Mouse (Mus musculus) gastrocnemius, adult 2 months (tissue): ENCODE measurements around the gene Gabpb2. TPM values are rescaled to one million over a fixed set of nuclear protein-coding genes. Genes with fewer than 3 reads are reported as not detected.

Source experiments
- DNase-seq: peaks from one replicate; pipeline ENCODE4 v3.0.0; 2022
- H3K27ac ChIP-seq: fragments of 200-600 bp; 2 replicates; pipeline ENCODE4 v1.8.1; 2022; ENCODE audit warnings: mild to moderate bottlenecking
- H3K4me3 ChIP-seq: fragments of 200-600 bp; 2 replicates; pipeline ENCODE4 v1.8.1; 2022; ENCODE audit warnings: mild to moderate bottlenecking, moderate library complexity
- CTCF ChIP-seq: fragments of 200-600 bp; IDR thresholded peaks from 2 replicates; pipeline ENCODE4 v1.8.1; 2022; ENCODE audit warnings: antibody characterized with exemption, mild to moderate bottlenecking, moderate library complexity
- intact Hi-C: fragments of 180-260 bp; cut with DNase I; formaldehyde crosslinking; loops from one replicate; pipeline ENCODE4 v1.15.1; 2025
- total RNA-seq, 2 experiments: library from RNA; stranded (reverse); gene quantifications; 2 replicates each; pipeline ENCODE4 v1.2.3; 2021

Gabpb2 gene
- total RNA-seq, 2 experiments from 2014 or later: 9.1 to 12.0 TPM

GRCm38 (mm10) chr3:95176500-95176899 lies 41.2 kb downstream of the Gabpb2 start:
- intact Hi-C loops: no loop called here
- no peak for TF ChIP-seq CTCF
- no peak for DNase-seq
- H3K4me3 ChIP-seq: no peak overlapping the region
- no peak overlapping the region for H3K27ac ChIP-seq

DNA sequence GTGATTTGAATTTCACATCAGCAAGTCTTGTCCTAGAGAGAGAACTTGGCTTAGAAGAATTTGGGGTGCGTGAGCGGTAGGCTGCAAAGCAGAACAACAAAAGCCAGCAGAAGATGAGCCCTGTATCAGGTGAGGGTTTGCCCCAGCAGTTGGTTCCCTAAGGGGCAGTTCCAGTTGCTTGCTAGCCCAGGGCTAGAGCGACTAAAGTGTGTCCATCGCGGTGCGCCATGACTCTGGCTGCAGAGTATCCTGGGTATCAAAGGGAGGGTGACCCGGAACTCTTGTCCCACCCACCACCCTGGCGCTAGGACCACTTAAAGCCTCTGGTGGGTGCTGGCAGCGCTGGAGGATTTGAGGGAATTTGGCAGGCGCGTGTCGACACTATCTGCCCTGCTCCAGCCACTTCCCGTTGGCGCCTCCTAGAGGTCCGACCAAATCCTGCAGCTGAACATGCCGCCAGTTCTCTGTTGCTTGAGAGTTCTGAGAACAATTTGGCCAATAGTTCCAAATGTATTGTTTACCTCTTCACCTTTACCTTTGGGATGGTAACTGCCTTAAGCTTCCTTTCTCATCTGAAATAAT lies 43.6 kb downstream of the Gabpb2 start:
- Histone ChIP-seq H3K27ac (peak overlapping the region; percentile 73), H3K4me3 (peak overlapping the region; percentile 61)
- peak; percentile 92 for DNase-seq
- intact Hi-C loops: loop anchor here (1.0 kb wide), 1 partner anchor 32 kb away; the partner anchor contains the start of gene Tnfaip8l2
- TF ChIP-seq CTCF: peak; percentile 96

DNA sequence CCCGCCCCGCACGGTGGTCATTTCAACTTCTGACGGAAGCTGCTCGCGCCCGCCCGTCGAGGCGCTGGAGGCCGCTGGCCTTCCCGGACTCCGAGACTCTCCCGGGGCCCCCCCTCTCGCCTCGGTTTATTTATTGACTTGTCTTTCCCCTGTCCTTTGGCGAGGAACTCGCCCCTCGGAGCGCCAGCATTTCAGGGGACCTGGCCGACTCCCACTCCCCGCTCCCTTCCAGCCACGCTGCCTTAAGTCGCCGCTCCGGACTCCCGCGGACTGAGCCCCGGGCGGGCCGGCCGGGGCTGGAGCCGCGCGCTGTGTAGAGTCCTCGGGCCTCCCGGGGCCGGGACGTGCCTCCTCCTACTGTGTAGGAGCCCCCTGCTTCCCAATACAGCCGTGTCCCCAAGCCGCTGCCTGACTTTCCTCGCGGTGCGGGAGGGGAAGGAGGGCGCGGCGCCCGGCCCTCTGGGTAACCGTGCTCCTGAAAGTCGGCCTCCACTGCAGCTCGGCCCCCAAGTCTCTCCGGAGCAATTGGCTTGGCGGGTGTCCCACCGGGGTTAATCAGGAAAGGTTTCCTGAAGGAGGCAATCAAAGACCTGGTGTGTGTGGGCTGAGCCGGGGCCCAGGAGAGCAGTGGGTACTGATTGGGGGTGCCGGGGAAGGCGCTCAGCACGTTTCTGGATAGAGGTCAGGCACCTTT lies 44.3 kb downstream of the Gabpb2 start:
- TF ChIP-seq CTCF: no peak
- Histone ChIP-seq H3K4me3 (peak overlapping the region; percentile 61), H3K27ac (peak overlapping the region; percentile 73)
- intact Hi-C loops: no loop called here
- peak; percentile 63 for DNase-seq

- H3K27ac ChIP-seq: peak overlapping the region; percentile 73
- DNase-seq: peak; percentile 42
- intact Hi-C loops: no loop called here
- no peak for TF ChIP-seq CTCF
- peak overlapping the region; percentile 61 for H3K4me3 ChIP-seq
These were observed 45.0 kb downstream of the Gabpb2 start for GRCm38 (mm10) chr3:95172526-95173255.

DNA sequence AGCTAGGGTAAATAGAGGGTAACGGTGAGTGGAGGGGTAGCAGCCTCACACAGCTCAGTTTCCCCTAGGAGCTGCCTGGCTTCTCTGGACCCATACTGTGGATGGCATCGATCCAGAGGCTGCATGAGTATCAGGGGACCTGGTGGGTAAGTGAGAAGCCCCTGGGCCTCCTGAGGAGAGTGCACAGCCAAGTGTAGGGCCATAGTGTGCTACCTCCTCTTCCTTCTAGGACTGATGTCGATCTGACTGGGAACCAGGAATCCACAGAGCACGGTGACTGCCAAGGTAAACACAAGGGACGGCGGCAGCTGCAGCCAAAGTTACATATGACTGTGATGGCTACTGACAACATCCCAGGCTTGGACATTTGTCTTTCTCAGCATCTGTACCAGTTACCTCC lies 46.6 kb downstream of the Gabpb2 start:
- intact Hi-C loops: no loop called here
- DNase-seq: peak; percentile 27
- TF ChIP-seq CTCF: no peak
- Histone ChIP-seq H3K4me3 (no peak overlapping the region), H3K27ac (peak overlapping the region; percentile 31; the same call in 1 of the 2 replicates)

DNA sequence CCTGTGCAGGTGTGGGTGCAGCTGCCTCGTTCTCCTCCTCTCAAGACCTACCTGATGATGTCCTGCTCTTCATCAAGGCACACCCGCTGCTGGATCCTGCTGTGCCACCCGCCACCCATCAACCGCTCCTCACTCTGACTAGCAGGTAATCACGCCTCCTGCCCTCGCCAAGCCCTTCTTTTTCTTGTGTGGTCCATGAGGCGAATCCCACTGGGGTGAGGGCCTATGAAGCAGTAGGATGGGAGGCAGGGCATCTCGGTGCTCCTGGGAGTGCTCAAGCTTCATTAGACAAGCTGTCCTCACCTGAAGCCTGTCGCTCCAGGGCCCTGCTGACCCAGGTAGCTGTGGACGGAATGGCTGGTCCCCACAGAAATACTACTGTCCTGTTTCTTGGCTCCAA lies 47.7 kb downstream of the Gabpb2 start:
- no peak for DNase-seq
- Histone ChIP-seq H3K27ac (0 out of 2 replicates have a peak overlapping the region, but pooled peaks have one; percentile 12), H3K4me3 (no peak overlapping the region)
- intact Hi-C loops: no loop called here
- TF ChIP-seq CTCF: no peak

- Histone ChIP-seq H3K27ac (peak overlapping the region; percentile 94), H3K4me3 (peak overlapping the region; percentile 98)
- intact Hi-C loops: loop anchor here (5.0 kb wide), 1 partner anchor 52 kb away; the partner anchor contains the start of gene Gabpb2
- no peak for TF ChIP-seq CTCF
- DNase-seq: no peak
These were observed 52.9 kb downstream of the Gabpb2 start for GRCm38 (mm10) chr3:95164840-95165239.

GRCm38 (mm10) chr3:95164256-95164550 lies 53.5 kb downstream of the Gabpb2 start:
- Histone ChIP-seq H3K4me3 (peak overlapping the region; percentile 98), H3K27ac (peak overlapping the region; percentile 94)
- DNase-seq: no peak
- intact Hi-C loops: loop anchor here (5.0 kb wide), 1 partner anchor 53 kb away; the partner anchor contains the start of gene Gabpb2
- TF ChIP-seq CTCF: no peak

DNA sequence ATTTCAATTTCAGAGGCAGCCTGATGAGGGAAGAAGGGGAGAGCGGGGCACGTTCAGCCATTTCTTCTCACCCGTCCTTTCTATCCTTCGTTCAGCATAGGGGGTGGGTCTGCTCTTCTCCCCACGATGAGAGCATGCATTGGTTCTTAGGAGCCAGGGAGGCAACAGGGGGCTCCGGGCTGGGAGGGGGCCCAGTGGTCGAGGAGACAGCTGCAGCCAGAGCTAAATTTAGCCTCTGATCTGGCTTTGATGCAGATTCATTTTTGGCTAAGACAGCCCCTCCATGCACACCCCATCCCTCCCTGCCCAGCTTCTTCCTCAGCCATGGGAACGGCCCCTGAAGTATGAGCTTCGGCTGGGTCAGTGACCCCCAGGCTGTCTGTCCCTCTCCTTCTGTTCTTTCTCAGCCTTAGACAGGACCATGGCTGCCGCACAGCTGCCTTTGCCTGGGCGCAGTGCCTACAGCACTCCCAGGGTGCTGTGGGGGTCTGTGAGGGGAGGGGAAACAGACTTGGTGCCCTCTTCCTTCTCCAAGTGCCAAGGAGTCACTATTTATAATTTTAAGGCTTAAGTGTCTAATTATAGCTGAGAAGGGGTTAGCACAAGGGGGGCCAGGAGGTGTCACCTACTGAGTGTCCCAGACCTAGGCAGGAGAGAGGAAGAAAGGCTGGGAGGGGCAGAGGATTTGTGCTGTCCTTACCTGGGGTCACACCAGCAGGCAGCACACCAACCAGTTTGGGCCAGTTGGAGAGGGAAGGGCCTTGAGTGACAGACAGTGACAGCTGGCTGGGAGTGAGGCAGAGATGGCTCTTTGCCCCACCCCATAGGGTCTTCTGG lies 54.1 kb downstream of the Gabpb2 start:
- intact Hi-C loops: loop anchor here (5.0 kb wide), 1 partner anchor 54 kb away; the partner anchor contains the start of gene Gabpb2
- Histone ChIP-seq H3K4me3 (peak overlapping the region; percentile 98), H3K27ac (peak overlapping the region; percentile 94)
- peak; percentile 94 for DNase-seq
- TF ChIP-seq CTCF: no peak

DNA sequence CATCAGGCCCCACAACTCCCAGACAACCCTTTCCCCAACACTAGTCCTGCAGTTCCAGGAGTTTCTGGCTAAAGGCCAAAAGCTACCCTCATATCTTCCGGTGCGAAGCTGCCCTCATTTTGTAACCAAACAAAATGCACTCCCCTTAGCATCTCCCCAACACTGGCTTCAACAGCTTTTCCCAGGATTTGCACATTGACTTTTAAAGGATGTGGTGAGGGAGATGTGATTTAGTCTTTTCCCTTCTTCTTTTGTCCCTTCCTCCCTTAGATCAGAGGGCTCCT lies 55.4 kb downstream of the Gabpb2 start:
- intact Hi-C loops: loop anchor here (5.0 kb wide), 1 partner anchor 55 kb away; the partner anchor contains the start of gene Gabpb2
- peak overlapping the region; percentile 98 for H3K4me3 ChIP-seq
- DNase-seq: no peak
- peak overlapping the region; percentile 94 for H3K27ac ChIP-seq
- TF ChIP-seq CTCF: no peak

DNA sequence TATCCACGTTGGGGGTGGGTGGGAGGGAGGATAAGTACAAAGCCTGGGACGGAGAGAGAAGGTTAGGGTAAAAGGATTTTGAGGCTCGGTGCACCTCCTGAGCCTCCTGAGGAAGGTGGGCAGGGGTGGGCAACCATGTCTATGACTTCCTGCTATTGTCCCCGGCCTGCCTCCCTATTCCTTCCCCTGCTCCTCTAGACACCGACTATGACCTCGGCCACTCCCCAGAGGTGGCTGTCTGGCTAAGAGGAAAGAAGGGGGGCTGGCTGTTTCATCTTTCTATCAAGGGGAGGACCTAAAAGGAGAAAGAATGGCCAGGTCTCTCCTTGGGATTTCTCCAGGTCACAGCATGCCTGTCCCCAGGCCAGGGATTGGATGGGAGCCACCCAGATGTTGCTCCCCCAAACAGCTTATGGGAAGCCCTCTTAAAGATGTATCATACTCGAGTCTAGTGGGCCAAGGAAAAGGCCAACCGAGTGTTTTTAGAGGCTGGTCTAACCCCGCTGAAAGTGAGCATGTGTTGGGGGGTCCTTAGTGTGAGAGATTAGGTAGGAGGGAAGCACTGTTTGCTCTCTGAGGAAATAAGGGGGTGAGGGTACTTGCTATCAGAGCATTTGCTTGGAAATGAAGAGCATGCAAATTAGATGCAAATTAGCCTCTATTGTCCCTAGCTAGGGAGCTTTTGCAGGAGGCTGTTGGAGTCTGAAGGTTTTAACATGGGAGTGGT lies 55.9 kb downstream of the Gabpb2 start:
- intact Hi-C loops: loop anchor here (5.0 kb wide), 1 partner anchor 56 kb away; the partner anchor contains the start of gene Gabpb2
- no peak for DNase-seq
- Histone ChIP-seq H3K4me3 (peak overlapping the region; percentile 98), H3K27ac (peak overlapping the region; percentile 94)
- no peak for TF ChIP-seq CTCF
